Mouse (Mus musculus) 3T3-L1 (cell line): ENCODE results near the gene Plxnc1.

Experiments
- DNase-seq: peaks from one replicate; pipeline ENCODE4 v3.0.0-alpha.2; 2015; ENCODE audit warnings: low read depth, low spot score

The Plxnc1 gene

DNA sequence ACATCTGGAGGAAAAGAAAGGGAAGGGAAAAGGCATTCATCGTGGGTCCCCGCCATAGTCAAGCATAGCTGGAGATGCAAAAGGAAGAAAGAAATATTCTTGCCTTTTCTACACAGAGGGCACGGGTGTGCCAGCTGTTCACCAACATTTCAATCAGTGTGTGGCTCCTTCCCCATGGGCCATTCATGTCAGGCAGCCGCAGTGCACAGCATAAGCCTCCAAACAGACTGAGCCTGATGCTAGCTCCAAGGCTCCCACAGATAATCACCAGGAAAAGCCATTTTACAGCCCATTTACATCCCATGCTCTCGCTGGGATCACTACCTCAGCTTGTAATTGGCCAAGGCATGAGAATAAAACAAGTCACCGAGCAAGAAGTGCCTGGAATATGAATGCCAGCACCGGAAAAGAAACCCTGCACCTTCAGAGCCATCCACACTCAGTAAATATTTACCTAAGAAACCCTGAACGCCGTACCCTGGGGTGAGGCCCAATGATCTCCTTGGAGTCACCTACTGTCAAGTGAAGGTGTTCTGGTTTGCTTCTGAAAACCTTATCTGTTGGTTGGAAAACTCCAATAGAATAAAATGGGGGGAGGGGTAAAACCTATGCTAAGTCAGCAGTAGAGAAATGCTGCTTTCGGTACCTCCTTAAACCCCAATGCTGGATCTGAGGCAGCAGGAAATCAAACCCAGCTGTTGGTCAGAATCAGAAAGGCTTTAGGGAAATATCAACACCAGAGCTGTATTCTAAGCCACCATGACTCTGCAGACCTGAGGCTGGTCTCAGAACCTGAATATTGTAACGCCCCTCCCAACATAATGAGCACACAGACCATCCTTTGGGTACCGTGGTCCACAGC is 77.4 kb downstream of the Plxnc1 start:
- no peak for DNase-seq

DNA sequence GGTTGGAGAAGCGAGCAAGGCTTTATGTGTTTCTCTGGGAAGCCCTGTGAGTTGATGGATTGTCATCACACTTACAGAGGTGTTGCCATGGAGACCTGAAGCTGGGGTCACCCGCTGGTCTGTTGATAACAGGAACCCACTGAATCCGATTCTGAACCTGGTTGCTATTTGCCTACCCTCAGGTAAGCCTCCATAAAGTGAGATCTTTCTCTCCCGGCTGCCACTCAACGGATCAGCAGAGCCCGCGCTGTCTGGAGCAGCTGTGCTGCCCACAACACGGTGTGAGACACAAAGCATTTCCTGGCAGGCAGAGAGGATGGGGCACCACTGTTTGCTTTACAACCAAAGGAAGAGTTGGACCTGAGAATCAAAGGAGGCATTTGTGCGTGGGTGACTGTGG is 79.4 kb downstream of the Plxnc1 start:
- DNase-seq: no peak

DNA sequence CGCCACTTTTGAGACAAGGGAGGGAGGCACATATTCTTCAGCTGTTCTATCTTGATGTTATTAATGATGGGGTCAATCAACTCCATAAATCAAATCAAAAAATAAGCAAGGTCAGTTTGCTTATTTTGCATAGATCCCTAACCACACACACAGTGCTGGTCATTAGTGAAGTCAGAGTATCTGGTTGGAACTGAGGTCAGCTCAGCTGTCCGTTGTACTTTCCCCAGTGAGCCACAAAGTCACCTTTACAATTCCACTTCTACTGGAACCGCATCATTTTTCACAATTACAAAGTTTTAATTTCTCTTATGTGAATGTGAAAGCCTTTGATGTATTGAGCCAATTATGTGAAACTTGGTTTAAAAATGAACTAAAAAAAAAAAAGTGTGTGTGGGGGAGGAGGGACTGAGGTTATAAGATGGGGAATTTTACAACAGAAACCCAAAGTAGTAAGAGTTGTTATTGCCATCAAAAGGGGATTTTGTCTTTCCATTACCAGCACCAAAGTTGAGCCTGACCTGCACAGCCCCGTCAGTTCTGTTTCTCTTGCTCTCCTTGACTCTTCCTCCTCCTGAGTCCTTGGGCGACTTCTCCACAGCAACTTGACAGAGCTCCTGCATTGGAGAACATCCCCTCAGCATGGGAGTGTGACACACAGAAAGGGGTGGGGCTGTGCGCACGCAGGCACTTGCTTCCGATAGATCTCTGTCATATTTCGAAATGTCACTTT is 80.3 kb downstream of the Plxnc1 start:
- no peak for DNase-seq

DNA sequence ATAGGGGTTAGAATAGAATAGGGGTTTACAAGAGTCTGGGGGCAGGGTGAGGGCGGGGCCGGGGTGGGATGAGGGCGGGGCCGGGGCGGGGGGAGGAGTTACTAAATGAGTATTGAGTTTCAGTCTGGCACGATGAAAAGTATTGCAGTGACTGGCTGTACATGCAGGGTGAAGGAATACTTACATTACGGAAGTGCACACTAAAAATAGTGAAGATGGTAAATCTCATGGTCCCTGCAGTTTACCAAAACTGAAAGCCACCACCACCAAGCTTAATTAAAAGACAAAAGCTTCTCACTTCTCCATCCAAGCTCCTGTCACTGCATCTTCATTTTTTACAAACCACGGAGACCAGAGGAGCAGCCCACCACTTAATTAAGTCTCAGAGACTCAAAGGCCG is 81.4 kb downstream of the Plxnc1 start:
- no peak for DNase-seq

DNA sequence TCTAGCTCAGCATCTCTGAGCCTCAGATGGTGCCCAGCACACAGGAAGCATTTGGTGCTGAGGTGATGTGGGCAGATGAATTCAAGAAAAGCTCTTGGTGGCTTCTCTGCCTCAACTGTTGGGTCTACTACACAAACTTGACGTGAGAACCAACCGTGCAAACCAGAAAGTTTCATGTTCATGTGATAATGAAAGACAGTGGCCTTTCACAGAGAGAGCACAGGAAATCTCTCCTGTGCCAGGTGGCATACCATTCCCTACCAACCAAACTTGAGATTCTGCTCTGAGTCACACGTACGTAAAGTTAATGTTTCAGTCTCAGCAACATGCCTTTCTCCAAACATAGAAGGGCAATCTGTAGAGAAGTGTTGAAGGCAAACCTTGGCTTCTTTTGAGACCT is 83.8 kb downstream of the Plxnc1 start:
- DNase-seq: no peak

DNA sequence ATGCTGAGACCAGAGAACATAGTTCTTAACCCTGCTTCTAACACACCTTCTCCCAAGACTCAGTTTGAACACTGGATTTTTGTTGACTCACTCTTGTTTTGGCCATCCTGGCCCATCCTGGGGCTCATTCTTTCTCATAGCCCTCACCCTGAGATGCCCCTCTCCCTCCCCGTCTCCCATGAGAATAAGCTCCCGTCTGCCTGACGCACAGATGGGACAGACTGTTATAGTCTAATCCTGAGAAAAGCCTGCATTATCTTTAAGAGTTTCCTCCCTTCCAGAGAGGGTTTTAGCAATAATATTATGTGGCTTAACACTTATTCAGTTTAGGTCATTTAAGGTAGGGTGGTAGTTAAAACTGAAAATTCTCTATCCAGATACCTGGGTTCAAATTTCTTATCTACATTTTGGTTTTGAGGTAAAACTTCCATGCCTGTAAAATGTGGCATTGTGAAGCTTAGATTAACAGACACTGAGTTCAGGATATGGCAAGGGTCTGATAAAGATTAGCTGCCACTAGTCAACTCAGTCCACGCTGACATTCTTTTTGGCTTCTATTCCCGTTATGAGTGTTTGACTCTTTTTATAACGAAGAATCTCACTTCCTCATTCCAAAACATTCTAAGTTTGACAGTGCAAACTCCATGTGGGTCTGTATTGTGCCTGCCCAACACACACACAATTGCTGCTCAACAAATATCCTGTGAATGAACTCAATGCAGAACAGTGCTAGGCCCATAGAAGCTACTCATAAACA is 86.2 kb downstream of the Plxnc1 start:
- no peak for DNase-seq

DNA sequence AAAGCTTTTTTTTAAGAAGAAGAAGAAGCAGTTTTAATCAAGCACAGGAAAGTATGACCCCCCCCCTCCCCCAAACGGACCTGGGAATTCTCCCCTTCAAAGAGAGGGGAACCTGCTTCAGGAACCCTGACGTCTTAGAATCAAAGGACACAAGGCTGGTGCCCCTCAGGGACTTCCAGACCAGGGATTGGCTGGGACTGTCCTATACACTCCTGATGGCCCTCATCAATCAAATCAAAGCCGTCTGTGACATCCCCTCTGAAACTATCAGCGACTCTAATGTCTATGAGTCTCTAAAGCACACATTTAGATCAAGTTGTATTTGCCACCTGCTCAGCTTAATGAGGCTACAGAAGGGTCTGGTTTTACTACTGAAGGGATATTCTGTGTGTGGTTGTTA is 94.1 kb downstream of the Plxnc1 start:
- DNase-seq: no peak

DNA sequence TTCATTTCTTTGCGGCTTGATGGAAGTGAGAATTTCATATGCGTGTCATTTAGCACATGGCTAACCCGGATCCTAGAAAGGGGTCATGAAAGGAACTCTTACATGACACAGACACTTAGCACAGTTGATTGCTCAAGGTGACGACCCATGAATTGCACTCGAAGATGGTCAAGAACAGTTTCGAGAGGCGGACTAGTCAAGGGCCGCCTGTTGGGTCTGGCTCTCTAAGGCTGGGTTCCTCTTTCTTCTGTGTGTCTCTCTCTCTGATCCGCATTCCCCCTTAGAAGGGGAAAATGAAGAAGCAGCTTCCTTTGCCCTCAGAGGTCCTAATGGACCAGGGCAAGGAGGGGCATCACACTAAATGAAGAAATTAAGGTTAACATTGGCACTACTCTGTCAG is 94.7 kb downstream of the Plxnc1 start:
- no peak for DNase-seq

DNA sequence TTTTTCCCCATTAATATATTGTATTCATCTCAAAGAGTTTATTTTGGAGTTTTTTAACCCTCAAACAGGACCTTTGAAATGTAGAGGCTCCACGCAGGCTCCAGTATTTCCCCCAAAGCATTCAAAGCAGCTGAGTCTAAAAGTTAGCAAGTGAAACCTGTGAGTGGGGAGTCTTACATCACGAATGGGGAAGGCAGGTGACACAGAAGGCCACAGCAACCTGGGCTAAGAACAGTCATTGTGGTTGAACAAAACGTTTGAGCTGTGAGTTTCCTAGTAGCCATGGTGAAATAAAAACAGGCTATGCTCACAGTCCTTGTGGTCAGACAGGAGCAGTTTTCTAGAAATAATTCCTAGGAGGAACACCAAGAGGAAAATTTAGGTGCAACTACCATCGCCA is 95.3 kb downstream of the Plxnc1 start:
- no peak for DNase-seq

DNA sequence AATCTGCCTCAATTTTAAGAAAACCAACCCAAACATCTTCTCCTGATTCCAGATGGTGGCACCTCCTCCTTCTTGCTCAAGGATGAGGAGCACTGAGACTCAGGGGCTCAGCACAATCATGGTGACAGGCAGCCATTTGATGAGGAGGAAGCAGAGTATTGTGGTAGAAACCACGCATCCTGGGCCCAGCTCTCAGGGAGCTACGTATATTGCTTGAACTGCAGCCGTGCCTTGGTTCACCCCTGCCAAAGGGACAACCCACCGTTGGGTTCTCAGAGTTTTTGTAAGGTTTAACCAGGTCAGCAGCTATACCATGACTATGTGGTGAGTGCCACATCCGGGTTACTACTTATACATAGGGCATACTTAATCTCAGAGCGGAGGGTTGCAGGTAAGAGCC is 96.3 kb downstream of the Plxnc1 start:
- DNase-seq: no peak

DNA sequence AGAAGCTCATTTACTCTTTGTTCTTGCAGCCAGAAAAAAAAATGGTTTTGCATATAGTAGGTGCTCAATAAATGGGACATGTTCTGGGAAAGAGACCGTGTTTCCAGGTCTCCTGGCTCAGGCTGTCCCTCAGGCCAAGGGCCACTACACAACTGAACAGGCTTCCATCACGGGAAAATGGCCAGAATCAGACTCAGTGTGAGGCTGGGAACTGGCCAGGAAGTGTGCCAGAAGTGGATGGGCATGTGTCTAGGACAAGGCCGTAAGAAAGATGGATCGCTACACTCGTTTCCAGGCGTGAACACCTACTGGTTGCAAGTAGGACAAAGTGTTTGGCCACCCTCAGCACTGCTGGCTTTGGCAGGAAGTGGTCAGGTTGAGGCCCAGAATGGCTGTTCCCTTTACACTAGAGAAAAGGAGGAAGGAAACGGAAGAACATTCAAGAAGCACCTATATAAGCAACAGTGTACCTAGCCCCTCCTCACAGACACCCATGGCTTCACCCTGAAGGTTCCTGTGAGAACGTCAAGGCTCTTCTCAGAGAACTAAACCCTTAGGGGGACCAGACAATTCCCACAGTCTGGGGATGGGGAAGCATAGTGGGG is 98.0 kb downstream of the Plxnc1 start:
- DNase-seq: no peak

DNA sequence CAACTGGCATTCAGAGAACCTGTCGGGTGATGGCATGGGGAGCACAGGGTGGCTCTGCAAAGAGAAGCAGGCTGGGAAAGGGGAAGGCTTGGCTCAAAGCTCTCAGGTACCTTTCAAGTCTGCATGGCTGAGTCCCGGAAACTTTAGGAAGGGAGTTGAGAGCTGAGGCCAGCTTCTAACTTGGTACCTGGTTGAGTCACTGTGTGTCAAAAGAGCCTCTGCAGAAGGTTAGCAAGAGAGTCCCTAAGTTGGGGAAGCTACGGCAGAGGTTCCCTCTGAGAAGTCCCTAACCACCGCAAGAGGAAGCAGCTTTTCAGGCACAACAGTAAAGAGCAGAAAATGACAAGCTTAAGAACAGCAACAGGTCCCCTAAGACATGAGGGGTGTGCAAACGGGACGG is 99.9 kb downstream of the Plxnc1 start:
- no peak for DNase-seq

DNA sequence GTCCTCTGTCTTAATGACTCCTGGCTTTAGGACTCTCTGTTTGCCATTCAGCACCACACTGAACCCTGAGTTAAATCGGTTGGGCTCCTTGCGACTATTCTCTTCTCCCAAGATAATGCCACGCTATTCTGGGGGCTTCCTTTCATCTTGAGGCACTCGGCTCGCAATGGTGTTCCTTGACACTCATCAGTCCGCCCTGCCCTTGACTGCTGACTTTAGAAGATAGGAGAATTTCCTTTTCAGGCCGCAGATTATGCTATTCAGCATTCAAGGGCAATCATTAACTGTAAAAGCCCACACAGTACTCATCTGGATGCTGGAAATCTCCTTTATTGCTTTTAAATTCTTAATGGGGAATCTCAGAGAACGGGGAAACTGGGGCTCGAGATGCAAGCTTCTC is 108.8 kb downstream of the Plxnc1 start:
- DNase-seq: no peak

DNA sequence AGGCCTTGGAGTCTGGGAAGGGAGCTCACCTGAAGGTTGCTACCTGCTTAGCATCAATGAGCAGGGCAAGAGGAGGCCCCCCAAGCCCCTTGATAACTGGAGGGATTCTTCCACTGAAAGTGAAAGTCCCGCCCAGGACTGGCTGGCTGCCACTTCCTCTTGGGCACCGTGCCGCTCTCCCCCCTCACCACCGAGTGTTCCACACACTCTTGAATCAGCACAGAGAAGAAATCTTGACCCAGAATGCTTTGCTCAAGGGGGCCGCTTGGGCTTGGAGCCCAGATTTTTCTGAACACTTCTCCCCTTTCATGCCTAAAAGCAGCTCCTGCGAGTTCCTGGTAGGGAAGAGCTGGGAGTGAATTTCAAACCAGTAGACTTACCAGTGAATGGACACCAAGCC is 115.2 kb downstream of the Plxnc1 start:
- DNase-seq: no peak

DNA sequence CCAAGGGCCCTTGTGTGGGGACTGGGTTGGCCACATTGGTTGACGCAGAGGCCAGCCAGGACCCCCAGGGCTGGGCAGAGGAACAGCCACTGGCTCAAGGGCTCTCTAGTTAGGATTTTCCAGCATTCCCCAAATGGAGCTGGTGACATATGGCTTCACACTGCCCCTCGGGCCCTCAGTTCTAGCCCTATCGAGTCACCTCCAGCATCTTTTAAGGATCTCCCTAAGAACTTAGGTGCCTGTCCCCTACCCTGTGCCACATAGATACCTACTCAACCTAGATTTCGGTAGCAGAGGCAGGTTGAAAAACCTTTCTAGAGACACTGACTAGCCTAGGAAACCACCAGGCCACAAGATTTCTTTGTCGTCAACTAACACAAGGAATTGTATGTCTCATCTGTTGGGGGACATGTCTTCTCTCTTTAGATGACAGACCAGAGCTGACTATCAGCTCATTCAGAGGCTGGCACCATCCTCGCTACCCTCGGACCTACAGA is 115.9 kb downstream of the Plxnc1 start:
- no peak for DNase-seq

DNA sequence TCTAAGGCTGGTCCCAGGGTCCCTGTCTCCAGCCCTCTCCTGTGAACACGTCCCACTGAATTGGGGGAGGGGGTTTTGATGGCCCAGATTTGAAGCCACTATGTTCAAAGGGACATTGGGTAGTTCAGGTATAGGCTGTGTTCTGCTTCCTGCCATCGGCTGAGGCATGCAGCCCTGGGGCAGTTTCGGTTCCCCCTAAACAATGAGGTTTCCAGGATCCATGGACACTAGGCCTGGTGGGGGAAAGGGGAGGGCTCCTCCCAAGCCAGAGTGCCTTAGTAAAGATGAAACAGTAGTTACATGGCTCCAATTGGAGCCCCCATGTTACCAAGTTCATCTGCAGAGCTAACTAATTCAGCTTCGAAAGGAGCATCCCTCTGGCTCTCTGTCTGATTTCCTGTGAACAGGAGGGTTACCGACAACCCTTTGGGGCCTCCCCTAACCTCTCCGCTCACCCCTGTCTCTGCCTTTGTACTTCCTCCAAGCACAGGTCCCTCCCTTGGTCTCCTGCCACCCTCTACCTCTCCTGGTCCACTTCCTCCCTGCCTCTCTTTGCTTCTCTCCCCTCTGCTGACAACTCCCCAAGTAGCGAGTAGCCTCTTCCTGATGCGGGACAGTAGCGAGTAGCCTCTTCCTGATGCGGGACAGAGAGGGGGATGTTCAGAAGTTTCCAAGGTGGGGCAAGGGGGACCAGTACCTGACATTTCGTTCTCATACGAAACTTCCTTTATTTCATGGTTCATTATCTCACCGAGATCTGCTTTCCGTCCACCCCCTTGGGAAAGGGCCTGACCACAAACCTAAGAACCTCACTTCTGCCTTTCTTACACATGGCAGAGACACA is 116.5 kb downstream of the Plxnc1 start:
- no peak for DNase-seq

DNA sequence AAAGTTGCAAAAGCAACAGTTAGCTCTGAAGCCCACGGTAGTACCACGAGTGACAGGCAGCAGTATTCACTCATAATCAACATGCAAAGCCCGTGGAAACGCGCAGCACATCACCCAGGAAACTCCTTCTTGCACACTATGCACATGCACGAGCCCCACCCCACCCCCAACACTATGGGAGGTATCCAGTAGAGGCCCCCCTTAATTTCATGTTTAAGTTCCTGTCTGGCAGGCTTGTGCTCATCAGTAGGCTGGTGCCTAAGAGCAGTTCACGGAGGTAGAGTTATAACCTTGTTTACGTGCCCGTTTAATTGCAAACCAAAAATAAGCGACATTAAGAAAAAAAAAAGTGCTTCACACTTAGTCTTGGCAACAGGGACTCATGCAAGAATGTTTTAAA is 117.3 kb downstream of the Plxnc1 start:
- no peak for DNase-seq

DNA sequence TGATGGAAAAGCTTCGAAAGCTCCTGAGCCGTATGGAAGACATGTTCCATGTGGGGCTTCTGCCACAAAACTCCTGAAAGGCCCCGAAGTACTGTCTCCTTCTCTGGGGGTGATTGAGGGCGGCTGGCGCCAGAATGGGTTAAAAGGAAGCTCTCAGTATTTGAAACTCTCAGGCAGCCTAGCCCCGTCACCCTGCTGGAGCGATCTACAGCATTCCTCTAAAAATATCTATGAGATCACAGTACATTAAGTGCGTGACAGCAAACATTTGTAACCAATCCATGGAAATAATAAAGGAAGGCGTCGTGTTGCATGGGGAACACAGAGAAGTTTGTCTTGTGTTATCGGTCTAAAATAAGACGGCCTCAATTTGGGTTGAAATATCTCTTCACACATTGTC is 118.2 kb downstream of the Plxnc1 start:
- DNase-seq: no peak

DNA sequence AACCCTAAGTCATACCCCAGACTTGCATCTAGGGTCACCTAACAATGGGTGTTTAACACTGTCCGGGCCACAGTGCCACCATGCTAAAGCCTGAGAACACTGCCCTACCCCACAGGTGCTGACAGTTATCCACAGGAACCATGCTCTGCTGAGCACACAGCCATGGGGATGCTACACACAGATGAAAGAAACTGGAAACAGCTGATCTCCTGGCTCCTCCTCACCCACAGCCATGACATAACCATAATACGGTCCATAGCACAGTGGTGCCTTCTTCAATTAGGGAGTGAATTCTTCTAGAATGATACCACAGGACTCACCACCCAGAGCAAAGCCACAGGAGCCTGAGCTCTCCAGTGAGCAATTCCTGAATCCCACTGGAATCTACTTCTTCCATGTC is 118.7 kb downstream of the Plxnc1 start:
- DNase-seq: no peak

DNA sequence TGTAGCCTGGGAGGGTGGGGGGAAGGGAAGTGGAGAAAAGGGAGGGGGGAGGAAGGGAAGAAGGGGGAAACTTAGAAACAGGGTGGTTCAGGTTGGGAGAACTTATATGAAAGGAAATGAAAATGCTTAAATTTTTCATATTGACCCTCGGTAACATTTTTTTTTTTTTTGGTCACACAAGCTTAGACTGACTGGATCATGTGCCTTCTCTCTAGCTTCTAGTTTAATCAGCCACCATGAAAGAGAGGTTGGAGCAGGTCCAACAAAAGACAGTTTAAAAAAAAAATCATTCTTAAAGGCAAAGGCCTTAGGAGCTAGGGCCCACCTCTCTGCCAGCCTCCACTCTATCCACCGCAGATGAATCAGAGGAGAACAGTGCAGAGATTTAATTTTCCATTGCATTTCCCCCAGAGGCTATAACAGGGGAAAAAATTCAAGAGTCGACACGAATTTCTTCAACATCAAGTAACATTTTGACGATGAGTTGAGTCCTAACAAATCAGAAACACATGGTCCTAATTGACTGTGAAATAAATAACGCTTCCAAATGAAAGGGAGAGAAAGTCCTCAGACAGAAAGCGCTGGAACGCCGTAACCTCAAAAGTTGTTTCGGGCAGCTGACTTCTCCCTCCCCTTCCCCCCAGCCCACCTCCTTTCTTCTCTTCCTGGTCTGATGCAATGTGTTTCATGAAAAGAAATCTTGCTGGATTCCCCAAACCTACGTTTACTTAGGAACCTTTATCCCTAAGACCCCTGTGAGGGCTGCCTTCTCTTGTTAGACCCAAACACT is 120.5 kb downstream of the Plxnc1 start:
- peak; percentile 79 for DNase-seq
